Mouse (Mus musculus): ENCODE measurements around the gene T2.

DNA sequence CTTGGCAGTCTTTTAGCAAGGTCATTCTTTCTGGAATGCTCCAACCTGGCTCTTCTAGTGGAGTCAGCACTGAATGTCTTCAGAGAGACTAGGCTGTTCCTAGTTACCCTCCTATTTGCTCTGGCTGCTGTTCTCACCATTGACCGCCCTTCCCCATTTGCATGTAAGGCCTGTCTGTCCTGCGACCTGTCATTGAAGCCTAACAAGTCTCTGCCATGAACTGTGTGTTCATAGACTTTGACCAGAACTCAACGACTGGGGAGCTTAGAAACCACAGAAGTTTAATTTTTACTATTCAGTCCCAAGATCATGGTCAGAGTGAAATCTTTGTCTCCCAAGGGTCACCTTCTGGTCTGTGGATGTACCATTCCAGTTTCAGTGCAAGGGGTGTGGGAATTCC, 41.8 kb upstream of the T2 start:
- TF ChIP-seq FLI1 (IDR thresholded peaks at IDR 0.05; ENCODE audit: low read length) (no peak), GATA1 (IDR thresholded peaks at IDR 0.05; ENCODE audit: borderline replicate concordance, low read length) (no peak)

All from megakaryocyte, embryonic 14.5 days (primary cell).